Mouse (Mus musculus): ENCODE data around the gene Slc46a2. TPM values are rescaled to one million over a fixed set of nuclear protein-coding genes. Genes with fewer than 3 reads are reported as not detected.

Gene Slc46a2
- polyA plus RNA-seq, 1 experiment from 2014 or later: 0.06 TPM

DNA sequence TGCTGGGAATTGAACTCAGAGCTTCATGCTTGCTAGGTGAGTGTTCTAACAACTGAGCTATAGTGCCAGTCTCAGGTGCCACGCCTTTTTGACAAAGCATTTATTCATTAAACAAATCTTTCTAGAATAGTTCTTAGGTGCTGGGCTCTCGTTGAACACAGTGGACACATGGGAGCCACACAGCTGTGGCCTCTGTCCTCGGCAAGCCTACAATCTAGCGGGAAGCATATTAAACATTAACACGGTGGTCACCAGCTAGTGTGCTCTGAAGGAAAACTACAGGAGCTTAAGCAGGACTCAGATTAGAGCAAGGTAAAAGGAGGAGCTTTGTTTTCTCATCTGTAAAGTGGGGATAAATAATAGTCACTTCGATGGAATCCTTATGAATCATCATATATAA is 7.8 kb downstream of the Slc46a2 start:
- no peaks in the 10 kb centered on the region for H3K27me3 ChIP-seq
- H3K27ac ChIP-seq: no peak overlapping the region
- no peak for ATAC-seq (ENCODE audit: low FRiP score, low read depth)
- no peak overlapping the region for H3K9ac ChIP-seq
- no peaks in the 10 kb centered on the region for H3K36me3 ChIP-seq
- WGBS: 83% methylated on average over 6 of the region's 6 CpGs
- H3K9me3 ChIP-seq: no peaks in the 10 kb centered on the region
- no peak overlapping the region for H3K4me3 ChIP-seq
- no peaks in the 10 kb centered on the region for H3K4me1 ChIP-seq
- no peak overlapping the region for H3K4me2 ChIP-seq (replicated peaks)

DNA sequence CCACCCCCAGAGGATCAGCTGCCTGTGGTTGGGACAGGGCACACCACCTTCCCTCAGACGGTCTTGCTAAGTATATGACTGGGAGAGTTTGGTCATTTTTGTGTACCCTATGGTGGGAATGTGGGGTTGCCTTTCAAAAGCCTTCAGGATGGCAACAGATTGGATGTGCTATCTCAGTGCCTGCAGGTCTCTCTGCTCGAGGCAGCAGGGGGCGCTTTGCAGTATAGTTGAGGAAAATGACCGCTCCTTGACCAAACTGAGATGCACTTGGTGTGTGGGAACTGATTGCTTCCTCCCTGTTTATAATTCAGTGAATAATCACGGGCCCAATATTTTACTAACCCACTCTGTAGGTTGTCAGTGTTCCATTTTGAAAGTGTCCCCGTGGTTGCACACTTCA is 12.3 kb downstream of the Slc46a2 start:
- Histone ChIP-seq H3K9me3 (no peaks in the 10 kb centered on the region), H3K27ac (no peak overlapping the region), H3K27me3 (no peaks in the 10 kb centered on the region), H3K4me3 (no peak overlapping the region), H3K36me3 (peaks cover 21% of the 10 kb centered on the region), H3K4me1 (no peaks in the 10 kb centered on the region), H3K4me2 (replicated peaks) (no peak overlapping the region), H3K9ac (no peak overlapping the region)
- no peak for ATAC-seq (ENCODE audit: low FRiP score, low read depth)
- WGBS: 71% methylated on average over 6 of the region's 6 CpGs

GRCm38 (mm10) chr4:59901810-59902209 is 13.0 kb downstream of the Slc46a2 start:
- no peaks in the 10 kb centered on the region for H3K9me3 ChIP-seq
- no peak overlapping the region for H3K9ac ChIP-seq
- no peak overlapping the region for H3K27ac ChIP-seq
- 62% methylated on average over 6 of the region's 6 CpGs for WGBS
- H3K4me2 ChIP-seq (replicated peaks): no peak overlapping the region
- H3K27me3 ChIP-seq: no peaks in the 10 kb centered on the region
- H3K4me3 ChIP-seq: no peak overlapping the region
- no peak for ATAC-seq (ENCODE audit: low FRiP score, low read depth)
- no peaks in the 10 kb centered on the region for H3K4me1 ChIP-seq
- H3K36me3 ChIP-seq: peaks cover 21% of the 10 kb centered on the region

DNA sequence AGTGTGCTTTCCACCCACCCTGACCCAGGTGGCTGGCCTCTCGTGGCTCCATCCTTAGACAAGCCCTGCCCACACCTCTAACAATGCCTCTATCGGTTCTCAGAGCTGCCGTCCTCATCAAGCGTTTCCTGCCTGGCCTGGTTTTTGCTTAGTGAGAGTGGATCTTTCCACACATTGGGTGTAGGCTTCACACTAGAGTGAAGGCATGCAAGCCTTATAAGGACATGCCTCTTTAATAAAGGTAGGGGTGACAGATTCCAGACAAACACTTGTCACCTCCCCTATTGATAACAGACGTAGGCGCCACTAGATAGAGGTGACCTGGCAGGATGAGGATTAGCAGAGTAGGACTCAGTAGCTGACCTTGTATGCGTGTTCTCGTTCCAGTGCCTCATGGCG is 16.3 kb downstream of the Slc46a2 start:
- 78% methylated on average over 9 of the region's 9 CpGs for WGBS
- Histone ChIP-seq H3K27me3 (no peaks in the 10 kb centered on the region), H3K4me1 (no peaks in the 10 kb centered on the region), H3K27ac (no peak overlapping the region), H3K36me3 (peaks cover 39% of the 10 kb centered on the region), H3K9ac (no peak overlapping the region), H3K4me3 (no peak overlapping the region), H3K9me3 (no peaks in the 10 kb centered on the region), H3K4me2 (replicated peaks) (no peak overlapping the region)
- no peak for ATAC-seq (ENCODE audit: low FRiP score, low read depth)

DNA sequence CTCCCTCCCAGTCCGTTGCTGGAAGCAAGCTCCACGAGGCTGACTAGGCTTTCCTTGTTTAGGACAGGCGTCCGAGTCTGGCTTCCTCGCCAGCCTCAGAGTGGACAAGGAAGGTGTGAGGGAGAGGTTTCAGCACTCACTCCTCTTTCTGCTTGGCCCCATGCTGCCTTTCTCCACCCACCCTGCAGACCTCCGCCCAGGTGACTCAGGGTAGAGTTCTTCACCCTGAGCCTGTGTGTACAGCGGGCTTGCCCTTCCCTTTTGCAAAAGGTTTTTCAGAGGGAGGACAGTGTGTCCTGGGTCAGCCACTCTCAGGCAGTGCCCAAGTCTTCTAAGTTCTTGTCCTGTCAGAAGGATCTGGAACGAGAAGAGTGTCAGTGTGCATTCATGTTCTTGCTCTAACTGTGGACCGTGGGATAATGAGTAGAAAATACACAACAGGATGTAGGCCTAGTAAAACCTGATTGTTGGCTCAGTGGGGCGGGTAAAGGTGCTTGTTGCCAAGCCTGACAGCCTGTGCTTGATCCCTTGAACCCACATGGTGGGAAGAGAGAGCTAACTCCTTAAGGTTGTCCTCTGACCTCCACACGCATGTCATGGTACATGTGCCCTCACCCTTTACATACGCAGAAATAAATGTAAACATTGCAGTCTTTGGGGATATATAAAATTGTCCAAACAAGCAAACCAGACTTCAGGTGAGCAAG is 16.9 kb downstream of the Slc46a2 start:
- Histone ChIP-seq H3K27ac (no peak overlapping the region), H3K27me3 (no peaks in the 10 kb centered on the region), H3K4me1 (no peaks in the 10 kb centered on the region), H3K9me3 (no peaks in the 10 kb centered on the region), H3K36me3 (peaks cover 39% of the 10 kb centered on the region), H3K4me3 (no peak overlapping the region), H3K9ac (no peak overlapping the region), H3K4me2 (replicated peaks) (no peak overlapping the region)
- ATAC-seq (ENCODE audit: low FRiP score, low read depth): no peak
- WGBS: 77% methylated on average over 12 of the region's 12 CpGs

- peaks cover 39% of the 10 kb centered on the region for H3K36me3 ChIP-seq
- no peaks in the 10 kb centered on the region for H3K9me3 ChIP-seq
- H3K4me1 ChIP-seq: no peaks in the 10 kb centered on the region
- WGBS: 68% methylated on average over 5 of the region's 5 CpGs
- H3K27me3 ChIP-seq: no peaks in the 10 kb centered on the region
- no peak for ATAC-seq (ENCODE audit: low FRiP score, low read depth)
- no peak overlapping the region for H3K9ac ChIP-seq
- no peak overlapping the region for H3K27ac ChIP-seq
- no peak overlapping the region for H3K4me3 ChIP-seq
- H3K4me2 ChIP-seq (replicated peaks): no peak overlapping the region
These were observed 18.9 kb downstream of the Slc46a2 start for GRCm38 (mm10) chr4:59896000-59896399.

- Histone ChIP-seq H3K9ac (no peak overlapping the region), H3K27me3 (no peaks in the 10 kb centered on the region), H3K4me3 (no peak overlapping the region), H3K9me3 (no peaks in the 10 kb centered on the region), H3K4me2 (replicated peaks) (no peak overlapping the region), H3K36me3 (peaks cover 42% of the 10 kb centered on the region), H3K4me1 (no peaks in the 10 kb centered on the region), H3K27ac (no peak overlapping the region)
- 93% methylated on average over 3 of the region's 3 CpGs for WGBS
- no peak for ATAC-seq (ENCODE audit: low FRiP score, low read depth)
These were observed 19.8 kb downstream of the Slc46a2 start for GRCm38 (mm10) chr4:59894977-59895575.

GRCm38 (mm10) chr4:59894415-59894814 is 20.4 kb downstream of the Slc46a2 start:
- Histone ChIP-seq H3K4me3 (no peak overlapping the region), H3K27me3 (no peaks in the 10 kb centered on the region), H3K9ac (no peak overlapping the region), H3K27ac (no peak overlapping the region), H3K36me3 (peaks cover 36% of the 10 kb centered on the region), H3K4me2 (replicated peaks) (no peak overlapping the region), H3K9me3 (no peaks in the 10 kb centered on the region), H3K4me1 (no peaks in the 10 kb centered on the region)
- no peak for ATAC-seq (ENCODE audit: low FRiP score, low read depth)
- 90% methylated on average over 8 of the region's 8 CpGs for WGBS

DNA sequence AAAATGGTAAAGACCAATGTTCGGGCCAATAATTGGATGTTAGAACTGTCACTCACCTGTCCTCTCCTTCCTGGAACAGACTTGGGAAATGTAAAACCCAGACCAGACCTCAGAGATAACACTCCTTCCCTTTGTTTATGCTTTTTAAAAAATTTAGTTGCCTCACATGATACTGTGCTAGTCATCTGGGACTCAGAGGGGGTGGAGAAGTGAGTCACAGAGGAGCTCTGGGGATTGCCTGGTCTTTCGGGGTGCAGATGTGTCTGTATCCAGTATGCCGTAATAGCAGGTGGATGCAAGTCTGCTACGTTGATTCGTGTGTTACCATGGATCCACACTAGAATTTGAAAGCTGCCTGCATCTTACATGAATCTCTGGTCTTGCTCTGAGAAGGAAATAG is 22.1 kb downstream of the Slc46a2 start:
- no peak for ATAC-seq (ENCODE audit: low FRiP score, low read depth)
- WGBS: 94% methylated on average over 5 of the region's 5 CpGs

GRCm38 (mm10) chr4:59891723-59892416 is 23.0 kb downstream of the Slc46a2 start:
- H3K4me1 ChIP-seq: no peaks in the 10 kb centered on the region
- H3K27me3 ChIP-seq: no peaks in the 10 kb centered on the region
- no peak for ATAC-seq (ENCODE audit: low FRiP score, low read depth)
- H3K9ac ChIP-seq: no peak overlapping the region
- no peak overlapping the region for H3K4me2 ChIP-seq (replicated peaks)
- peaks cover 24% of the 10 kb centered on the region for H3K36me3 ChIP-seq
- H3K4me3 ChIP-seq: no peak overlapping the region
- no peaks in the 10 kb centered on the region for H3K9me3 ChIP-seq
- WGBS: 89% methylated on average over 10 of the region's 10 CpGs
- no peak overlapping the region for H3K27ac ChIP-seq

More for the DNA sequence above, 22.1 kb downstream of the Slc46a2 start:
- H3K4me1 ChIP-seq: no peaks in the 10 kb centered on the region
- H3K36me3 ChIP-seq: peaks cover 24% of the 10 kb centered on the region
- no peak overlapping the region for H3K4me2 ChIP-seq (replicated peaks)
- H3K9me3 ChIP-seq: no peaks in the 10 kb centered on the region
- no peak overlapping the region for H3K9ac ChIP-seq
- H3K4me3 ChIP-seq: no peak overlapping the region
- H3K27ac ChIP-seq: no peak overlapping the region
- H3K27me3 ChIP-seq: no peaks in the 10 kb centered on the region

GRCm38 (mm10) chr4:59890086-59890600 is 24.7 kb downstream of the Slc46a2 start:
- Histone ChIP-seq H3K27me3 (no peaks in the 10 kb centered on the region), H3K9ac (no peak overlapping the region), H3K36me3 (peaks cover 31% of the 10 kb centered on the region), H3K4me3 (no peak overlapping the region), H3K4me2 (replicated peaks) (no peak overlapping the region), H3K4me1 (no peaks in the 10 kb centered on the region), H3K27ac (no peak overlapping the region), H3K9me3 (no peaks in the 10 kb centered on the region)
- ATAC-seq (ENCODE audit: low FRiP score, low read depth): no peak
- 88% methylated on average over 6 of the region's 6 CpGs for WGBS

DNA sequence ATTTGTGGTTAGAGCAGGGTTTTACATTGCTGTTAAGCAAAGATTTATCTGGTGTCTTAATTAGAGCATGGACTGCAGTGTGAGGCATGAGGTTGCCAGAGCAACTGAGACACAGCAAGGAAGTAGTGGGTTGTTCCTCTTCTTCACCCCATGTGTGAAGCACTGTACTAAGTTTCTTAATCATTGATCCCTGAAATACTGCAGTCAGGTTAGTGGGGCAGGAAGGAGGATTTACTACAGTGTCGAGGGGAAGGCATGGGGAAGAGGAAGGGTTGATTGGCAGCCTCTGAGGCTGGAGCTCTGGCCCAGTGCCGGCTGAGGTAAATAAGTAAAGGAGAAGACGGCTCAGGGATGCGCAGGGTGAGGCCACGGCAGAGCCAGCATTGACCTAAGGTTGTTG is 26.8 kb downstream of the Slc46a2 start:
- no peaks in the 10 kb centered on the region for H3K27me3 ChIP-seq
- 81% methylated on average over 5 of the region's 5 CpGs for WGBS

More for the DNA sequence above, 26.8 kb downstream of the Slc46a2 start:
- Histone ChIP-seq H3K4me2 (replicated peaks) (no peak overlapping the region), H3K9me3 (no peaks in the 10 kb centered on the region), H3K27ac (no peak overlapping the region), H3K4me1 (no peaks in the 10 kb centered on the region), H3K9ac (no peak overlapping the region), H3K36me3 (peaks cover 31% of the 10 kb centered on the region), H3K4me3 (no peak overlapping the region)
- no peak for ATAC-seq (ENCODE audit: low FRiP score, low read depth)
